Mouse (Mus musculus): ENCODE data around the gene Uap1.

Gene Uap1

GRCm38 (mm10) chr1:170112261-170112660 lies 62.5 kb downstream of the Uap1 start:
- DNase-seq (ENCODE audit: low read depth, low spot score): no peak

GRCm38 (mm10) chr1:170111651-170112226 lies 63.0 kb downstream of the Uap1 start:
- no peak for DNase-seq (ENCODE audit: low read depth, low spot score)

- no peak for DNase-seq (ENCODE audit: low read depth, low spot score)
These were observed 64.0 kb downstream of the Uap1 start, which contains the start of gene Ddr2 for GRCm38 (mm10) chr1:170110516-170111332. TSS of gene Ddr2 (minus strand) at chr1:170110762.

GRCm38 (mm10) chr1:170109776-170110515 lies 64.8 kb downstream of the Uap1 start:
- peak; percentile 24 for DNase-seq (ENCODE audit: low read depth, low spot score)

GRCm38 (mm10) chr1:170102814-170103213 lies 71.9 kb downstream of the Uap1 start:
- peak; percentile 33 for DNase-seq (ENCODE audit: low read depth, low spot score)
